ENCODE assay signal across 9 mouse cellular contexts in the genomic region with DNA sequence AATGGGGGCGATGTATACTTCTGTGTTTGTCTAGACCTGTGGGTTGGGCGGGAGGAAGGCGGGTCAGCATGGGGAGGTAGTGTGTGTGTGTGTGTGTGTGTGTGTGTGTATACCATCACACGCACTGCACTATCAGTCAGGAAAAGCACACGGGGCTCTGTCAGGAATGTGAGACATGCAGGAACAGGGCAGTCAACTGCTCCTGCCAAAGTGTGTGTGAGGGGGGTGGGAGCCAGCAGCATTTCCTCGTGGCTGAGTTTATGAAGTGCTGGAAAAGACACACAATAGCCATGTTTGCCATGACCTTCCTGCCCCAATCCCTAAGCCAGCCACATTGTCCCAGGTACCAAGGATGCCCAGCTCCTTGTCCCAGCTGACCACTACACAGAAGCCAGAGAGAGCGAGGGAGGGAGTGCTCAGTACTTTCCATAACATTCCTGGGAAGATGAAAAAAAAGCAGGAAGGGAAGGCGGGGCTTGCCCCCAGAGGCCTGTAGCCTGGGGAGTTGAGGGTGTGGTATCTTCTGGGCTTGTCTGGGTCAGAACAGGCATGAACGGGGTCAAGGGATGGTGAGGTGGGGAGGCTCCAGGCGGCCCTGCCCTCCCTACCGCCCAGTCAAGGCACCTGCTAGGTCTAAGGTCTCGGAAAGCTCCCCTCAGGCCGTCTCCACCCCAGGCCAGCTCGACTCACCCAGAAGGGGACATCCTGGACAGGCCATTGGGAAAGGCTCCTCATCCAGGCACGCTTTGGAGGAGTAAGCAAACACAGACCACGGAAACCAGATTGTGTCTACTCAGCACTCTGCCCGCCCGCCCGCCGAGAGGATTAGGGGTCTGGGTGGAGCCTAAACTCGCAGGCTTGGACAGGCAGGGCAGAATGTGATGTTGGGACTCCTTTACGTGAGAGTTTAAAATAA. TPM values are rescaled to one million over a fixed set of nuclear protein-coding genes. Genes with fewer than 3 reads are reported as not detected.
DNase-seq lines count a peak whose midpoint lies in the region; TF ChIP-seq lines count a peak whose summit lies in the region.
"Had no signal": no experiment of that assay in that cellular context is flagged by ENCODE, and none has a peak within 500 bp of the region (broad histone marks: within the 10 kb centered on the region; RNA-seq: fewer than 3 reads in every experiment).

No protein-coding gene starts in this region.

- peak; percentile 97 for DNase-seq in heart, adult 11 months
- no peak for DNase-seq in heart, postnatal 25 days (ENCODE audit: low spot score)
- no peak for DNase-seq in testis, postnatal 14 days (ENCODE audit: low spot score)
- peak; percentile 69 for DNase-seq in heart, postnatal 4 days
- DNase-seq in testis, postnatal 10 days (ENCODE audit: low spot score): peak; percentile 51
- no peak for DNase-seq in adrenal gland, postnatal 14 days
- DNase-seq in MN1 (ENCODE audit: low spot score): no peak
- DNase-seq: cerebellum, adult 9-10 months had no signal

- H3K36me3 ChIP-seq in testis, adult 2 months (ENCODE audit: control insufficient read depth, insufficient read depth, low read length): no peaks in the 10 kb centered on the region

- H3K4me1 ChIP-seq in testis, adult 2 months (ENCODE audit: control insufficient read depth, insufficient read depth, low read length): peaks cover 17% of the 10 kb centered on the region

- peak overlapping the region; percentile 50; the same call in 1 of the 2 replicates for H3K27ac ChIP-seq in testis, adult 2 months (ENCODE audit: control insufficient read depth, insufficient read depth, low read depth, low read length)

- H3K4me3 ChIP-seq in testis, adult 2 months (ENCODE audit: control insufficient read depth, low read depth, low read length): no peak overlapping the region

- 0 out of 2 replicates have a peak, but pooled peaks have one; percentile 11 for TF ChIP-seq POLR2A in testis, adult 2 months (IDR thresholded peaks at IDR 0.05; ENCODE audit: control insufficient read depth, low read depth, low read length)

- H3K27me3 ChIP-seq in testis, adult 2 months (ENCODE audit: control insufficient read depth, insufficient read depth, low read length): no peaks in the 10 kb centered on the region

- intact Hi-C loops in heart, postnatal 25 days (cut with DNase I): no loop called here

- no peak for TF ChIP-seq CTCF in testis, adult 2 months (IDR thresholded peaks at IDR 0.05; ENCODE audit: control insufficient read depth, insufficient read depth, insufficient replicate concordance, low read depth, low read length)

RNA-seq across cellular contexts. Expression of gene Plcd3, which starts 4.2 kb away (rescaled TPM):
- total RNA-seq in heart, postnatal 25 days (2021): 10 to 100 TPM; 14.7 to 16.3 TPM
- 4.9 and 5.5 TPM in 2 replicates for polyA plus RNA-seq in testis, adult 2 months (2012; rRNA removed)
- total RNA-seq in heart, postnatal 4 days (2021): 10 to 100 TPM; 28.0 to 34.8 TPM
- total RNA-seq in adrenal gland, postnatal 14 days (2021): 9.3 and 11.2 TPM in 2 replicates

RNA-seq across cellular contexts. Expression of gene Acbd4, which starts 4.2 kb away (rescaled TPM):
- 10 to 100 TPM; 36.7 to 39.0 TPM for total RNA-seq in heart, postnatal 25 days (2021)
- 5.7 and 7.2 TPM in 2 replicates for polyA plus RNA-seq in testis, adult 2 months (2012; rRNA removed)
- total RNA-seq in heart, postnatal 4 days (2021): 10 to 100 TPM; 25.9 to 29.2 TPM
- 77.8 and 84.9 TPM in 2 replicates for total RNA-seq in adrenal gland, postnatal 14 days (2021)

RNA-seq across cellular contexts. Expression of gene Hexim1, which starts 18.8 kb away (rescaled TPM):
- total RNA-seq in heart, postnatal 25 days (2021): 10 to 100 TPM; 17.5 to 18.8 TPM
- 5.8 and 6.1 TPM in 2 replicates for polyA plus RNA-seq in testis, adult 2 months (2012; rRNA removed)
- total RNA-seq in heart, postnatal 4 days (2021): 10 to 100 TPM; 14.8 to 15.7 TPM
- total RNA-seq in adrenal gland, postnatal 14 days (2021): 57.8 and 62.1 TPM in 2 replicates

RNA-seq across cellular contexts. Expression of gene Hexim2, which starts 35.0 kb away (rescaled TPM):
- total RNA-seq in heart, postnatal 25 days (2021): 1 to 10 TPM; 1.3 to 2.3 TPM
- 38.8 and 53.8 TPM in 2 replicates for polyA plus RNA-seq in testis, adult 2 months (2012; rRNA removed)
- 1 to 10 TPM; 4.2 to 4.8 TPM for total RNA-seq in heart, postnatal 4 days (2021)
- 3.9 and 5.6 TPM in 2 replicates for total RNA-seq in adrenal gland, postnatal 14 days (2021)

Comparison
In these comparisons a context has a peak if more than half of its experiments do, and no peak if none do; other contexts are left out.
1. DNase-seq: peak in heart, adult 11 months (single experiment), heart, postnatal 4 days (single experiment) and testis, postnatal 10 days (single experiment); none in heart, postnatal 25 days (single experiment), testis, postnatal 14 days (single experiment), adrenal gland, postnatal 14 days (single experiment) and MN1 (single experiment).